Mouse (Mus musculus) gastrocnemius, postnatal 36 days (tissue): ENCODE data around the gene Ppm1l. TPM values are rescaled to one million over a fixed set of nuclear protein-coding genes. Genes with fewer than 3 reads are reported as not detected.
A peak's percentile ranks its signal among the peaks of the same experiment; 100 is the strongest.
"Not testable (repeated sequence)": the region's sequence is repeated elsewhere in the genome, so short reads cannot be mapped to it uniquely, and the experiment has no call there.

Experiments used
- DNase-seq, 2 experiments: peaks; one replicate each; pipeline ENCODE4 v3.0.0; 2022
- intact Hi-C: fragments of 180-260 bp; cut with DNase I; formaldehyde crosslinking; loops from one replicate; pipeline ENCODE4 v1.15.1; 2025
- total RNA-seq, 2 experiments: library from RNA; stranded (reverse); gene quantifications; 2 replicates each; pipeline ENCODE4 v1.2.3; 2021

The Ppm1l gene
- total RNA-seq, 2 experiments from 2014 or later: 71.0 to 77.5 TPM

DNA sequence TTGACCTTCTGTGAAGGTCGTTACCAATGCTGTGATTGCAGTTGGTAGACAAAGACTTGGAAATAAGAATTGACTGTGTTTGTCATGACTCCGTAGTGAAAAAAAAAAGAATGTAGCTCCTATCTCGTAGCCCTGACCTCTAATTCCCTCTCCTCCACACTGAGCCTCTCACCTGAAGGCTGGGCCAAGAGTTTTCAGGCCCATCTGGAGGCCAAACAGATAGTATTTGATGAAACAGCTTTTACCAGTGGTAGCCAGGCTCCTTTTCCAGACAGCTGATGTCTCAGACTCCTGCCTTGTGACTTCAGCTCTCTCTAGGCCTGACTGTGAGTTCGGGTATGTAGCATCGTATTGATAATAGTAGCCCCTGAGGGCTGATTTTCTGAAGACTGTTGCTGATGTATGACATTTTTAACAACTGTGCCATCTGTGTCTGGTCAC, 45.7 kb downstream of the Ppm1l start:
- DNase-seq: no peak
- intact Hi-C loops: loop anchor here (5.0 kb wide), 1 partner anchor 45 kb away; the partner anchor contains the start of gene Ppm1l

DNA sequence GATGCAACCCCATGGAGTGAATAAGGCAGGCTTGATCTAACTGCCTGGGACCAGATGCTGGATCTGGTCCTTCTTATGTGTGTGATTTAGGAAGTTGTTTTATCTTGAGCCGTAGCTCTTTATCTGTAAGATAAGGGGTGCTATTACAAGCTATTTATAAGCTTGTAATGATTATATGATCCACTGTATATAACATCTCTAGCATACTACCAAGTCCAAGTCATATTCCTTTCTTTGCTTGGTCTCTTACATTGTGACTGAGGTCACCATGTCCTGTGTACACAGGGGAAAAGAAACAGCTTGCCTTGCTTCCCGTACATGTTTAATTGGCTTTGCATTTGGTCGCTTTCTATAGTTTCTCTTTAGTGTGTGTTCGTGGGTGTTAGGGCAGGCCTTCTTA, 46.2 kb downstream of the Ppm1l start:
- intact Hi-C loops: loop anchor here (5.0 kb wide), 1 partner anchor 46 kb away; the partner anchor contains the start of gene Ppm1l
- DNase-seq: no peak

DNA sequence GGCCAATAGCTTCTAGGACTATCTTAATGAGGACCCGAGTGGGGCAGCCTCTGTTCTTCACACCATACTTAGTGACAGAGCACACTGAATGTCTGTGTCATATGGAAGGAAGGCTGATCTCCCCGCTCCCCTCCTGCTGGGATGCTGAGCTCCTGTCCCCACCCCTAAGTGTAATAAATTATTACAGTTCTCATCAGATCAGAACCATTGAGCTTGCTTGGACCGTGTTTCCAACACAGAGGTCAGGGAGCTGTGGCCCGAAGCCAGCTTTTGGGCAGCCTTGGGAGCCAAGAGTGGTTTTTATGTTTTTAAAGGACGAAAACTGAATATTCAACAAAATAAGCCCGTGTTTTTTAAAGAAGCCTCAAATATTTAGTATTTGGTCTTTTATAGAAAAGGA, 47.5 kb downstream of the Ppm1l start:
- DNase-seq: no peak
- intact Hi-C loops: loop anchor here (5.0 kb wide), 1 partner anchor 47 kb away; the partner anchor contains the start of gene Ppm1l

DNA sequence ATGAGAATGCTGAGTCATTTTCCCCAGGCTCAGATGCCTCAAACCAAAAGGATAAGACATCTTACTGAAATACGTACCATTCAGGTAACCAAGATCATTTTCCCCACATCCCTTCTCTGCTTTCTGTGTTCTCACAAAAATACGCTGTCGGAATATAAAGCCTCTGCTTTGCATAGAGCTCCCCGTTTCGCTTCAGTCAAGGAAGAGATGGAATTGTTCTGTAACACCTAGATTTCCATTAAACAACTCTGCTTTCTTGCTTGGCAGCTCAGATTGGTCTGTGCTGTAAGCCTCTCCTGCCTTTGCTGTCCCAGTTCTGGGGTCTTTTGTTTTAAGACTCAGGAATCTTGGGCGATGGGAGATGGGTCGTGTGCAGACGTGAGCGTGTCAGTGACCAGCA, 51.3 kb downstream of the Ppm1l start:
- intact Hi-C loops: no loop called here
- no peak for DNase-seq

DNA sequence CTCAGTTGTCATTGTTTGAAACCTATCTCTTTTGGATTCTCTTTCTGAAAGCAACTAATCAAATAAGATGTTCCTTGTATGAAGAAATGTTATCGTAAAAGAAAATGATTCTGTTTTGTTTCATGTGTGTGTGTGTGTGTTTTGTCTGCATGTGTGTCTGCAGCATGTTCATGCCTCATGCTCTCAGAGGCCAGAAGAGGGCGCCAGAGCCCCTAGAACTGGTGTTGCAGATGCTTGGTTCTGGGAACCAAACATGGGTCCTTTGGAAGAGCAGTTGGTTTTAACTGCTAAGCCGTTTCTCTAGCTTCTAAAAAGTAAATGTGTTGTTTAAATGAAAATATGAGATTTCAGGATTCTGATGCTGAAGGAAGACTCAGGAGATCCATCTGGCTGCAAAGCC, 56.1 kb downstream of the Ppm1l start:
- intact Hi-C loops: no loop called here
- DNase-seq: no peak

DNA sequence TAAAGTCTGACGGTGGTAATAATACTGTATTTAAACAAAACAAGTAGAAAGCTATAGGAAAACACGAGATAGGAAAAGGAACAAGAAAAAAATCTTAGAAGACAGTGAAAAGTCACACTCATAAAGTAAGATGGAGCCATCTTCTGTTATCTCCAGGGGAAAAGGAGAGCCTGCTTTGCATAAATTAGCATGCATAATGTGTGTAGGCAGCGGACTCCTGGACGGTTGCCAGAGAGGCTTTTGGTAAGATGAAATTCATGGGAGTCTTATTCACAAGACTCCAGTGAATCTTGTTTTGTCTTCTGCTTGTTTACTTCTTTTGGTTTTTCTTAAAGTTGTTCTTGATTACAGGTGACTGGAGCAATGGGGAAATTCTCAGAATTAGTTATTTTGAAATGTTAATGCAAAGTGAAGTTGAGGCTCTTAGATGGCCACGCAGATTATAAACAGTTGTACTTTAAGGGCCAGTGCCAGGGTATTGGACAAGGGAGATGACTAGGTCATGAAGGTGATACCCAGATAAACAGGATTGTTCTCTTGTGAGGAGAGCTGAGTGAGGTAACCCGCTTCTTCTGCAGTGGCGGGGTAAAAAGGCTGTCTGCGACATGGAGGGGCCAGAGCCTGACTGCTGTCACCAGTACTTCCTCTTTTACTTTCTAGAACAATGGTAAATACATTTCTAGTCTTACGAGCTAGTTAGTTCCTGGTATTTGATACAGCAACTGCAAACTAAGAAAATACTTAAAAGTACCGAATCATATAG, 57.1 kb downstream of the Ppm1l start:
- DNase-seq: no peak
- intact Hi-C loops: no loop called here

DNA sequence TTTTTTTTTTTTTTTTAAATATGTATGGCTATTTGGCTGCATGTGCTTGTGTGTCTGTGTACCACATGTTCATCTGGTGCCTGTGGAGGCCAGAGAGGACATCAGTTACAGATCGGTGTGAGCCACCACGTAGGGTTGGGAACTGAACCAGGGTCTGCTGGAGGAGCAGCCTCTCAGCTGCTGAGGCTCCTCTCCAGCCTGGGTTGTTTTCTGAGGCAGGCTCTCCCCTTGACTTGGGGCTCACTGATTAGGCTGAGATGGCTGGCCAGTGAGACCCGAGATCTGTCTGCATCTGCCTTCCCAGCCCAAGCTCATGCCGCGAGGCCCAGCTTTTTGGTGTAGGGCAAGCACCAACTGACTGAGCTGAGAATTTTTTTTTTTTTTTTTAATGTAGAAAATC, 57.9 kb downstream of the Ppm1l start:
- intact Hi-C loops: no loop called here
- DNase-seq: no peak

DNA sequence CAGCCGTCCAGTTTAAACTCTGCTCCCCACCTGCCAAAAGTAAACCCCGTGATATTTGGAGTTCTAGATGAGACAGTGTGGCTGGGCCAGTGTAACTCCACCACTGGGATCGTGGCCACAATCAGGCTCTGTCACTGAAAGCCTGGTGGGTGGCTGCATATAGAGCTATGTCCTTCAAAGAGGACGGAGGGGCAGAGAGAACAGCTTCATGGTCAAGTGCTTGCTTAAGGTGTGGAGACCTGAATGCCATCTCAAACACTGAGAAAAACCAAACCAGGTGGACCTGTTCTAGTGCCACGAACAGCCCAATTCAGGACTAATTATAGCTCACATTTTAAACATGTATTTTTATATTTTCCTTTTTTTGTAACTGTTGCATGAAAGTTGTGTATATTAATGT, 58.3 kb downstream of the Ppm1l start:
- intact Hi-C loops: no loop called here

DNA sequence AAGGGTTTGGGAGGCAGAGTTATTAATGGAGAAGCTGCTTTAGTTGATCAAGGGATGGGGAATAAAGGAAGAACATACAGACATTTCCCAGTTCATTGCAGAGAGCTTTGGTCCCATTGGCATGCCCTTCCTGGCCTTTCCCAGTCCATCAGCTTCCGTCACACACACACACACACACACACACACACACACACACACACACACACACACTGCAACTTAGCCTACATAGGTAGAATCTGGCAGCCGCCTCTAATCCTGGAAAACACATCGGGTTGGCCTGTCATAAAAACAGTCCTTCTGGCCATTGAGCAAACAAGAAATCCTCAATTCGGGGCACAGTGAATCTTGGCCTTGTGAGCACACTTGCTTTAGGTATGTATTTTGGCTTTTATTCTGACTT, 64.6 kb downstream of the Ppm1l start:
- intact Hi-C loops: no loop called here
- no peak for DNase-seq

More for the DNA sequence above, 58.3 kb downstream of the Ppm1l start:
- no peak for DNase-seq

DNA sequence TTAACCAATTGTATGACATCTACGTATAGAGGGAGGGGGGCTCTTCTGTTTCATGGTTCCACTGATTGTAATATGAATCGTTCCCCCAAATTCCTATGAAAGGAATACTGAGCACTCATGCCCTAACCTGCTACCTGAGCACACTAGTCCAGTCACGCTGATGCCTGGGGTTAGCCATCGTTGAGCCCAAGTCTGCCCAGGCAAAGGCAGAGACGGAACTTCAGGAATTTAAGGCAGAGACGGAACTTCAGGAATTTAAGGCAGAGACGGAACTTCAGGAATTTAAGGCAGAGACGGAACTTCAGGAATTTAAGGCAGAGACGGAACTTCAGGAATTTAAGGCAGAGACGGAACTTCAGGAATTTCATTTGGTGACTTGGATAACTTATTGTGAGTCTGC, 75.2 kb downstream of the Ppm1l start:
- intact Hi-C loops, DNase-seq: not testable (repeated sequence)

DNA sequence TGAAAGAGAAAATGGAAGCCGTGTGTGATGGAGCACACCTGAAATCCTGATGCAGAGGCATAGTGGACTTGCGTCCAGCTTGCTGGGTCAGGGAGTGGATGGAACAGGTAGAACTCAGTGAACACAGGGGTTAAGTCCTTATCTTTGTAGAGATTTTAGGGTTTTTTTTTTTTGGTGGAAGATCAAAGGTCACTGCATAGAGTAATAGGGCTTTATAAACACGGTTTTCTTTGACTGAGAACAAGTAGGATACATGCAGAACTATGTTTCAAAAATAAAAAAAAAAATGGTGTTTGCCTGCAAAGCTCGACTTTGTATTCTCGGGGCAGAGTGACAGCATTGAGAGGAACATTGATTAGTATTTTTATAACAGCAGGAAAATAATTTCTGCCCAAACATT, 75.6 kb downstream of the Ppm1l start:
- intact Hi-C loops: no loop called here
- DNase-seq: no peak

DNA sequence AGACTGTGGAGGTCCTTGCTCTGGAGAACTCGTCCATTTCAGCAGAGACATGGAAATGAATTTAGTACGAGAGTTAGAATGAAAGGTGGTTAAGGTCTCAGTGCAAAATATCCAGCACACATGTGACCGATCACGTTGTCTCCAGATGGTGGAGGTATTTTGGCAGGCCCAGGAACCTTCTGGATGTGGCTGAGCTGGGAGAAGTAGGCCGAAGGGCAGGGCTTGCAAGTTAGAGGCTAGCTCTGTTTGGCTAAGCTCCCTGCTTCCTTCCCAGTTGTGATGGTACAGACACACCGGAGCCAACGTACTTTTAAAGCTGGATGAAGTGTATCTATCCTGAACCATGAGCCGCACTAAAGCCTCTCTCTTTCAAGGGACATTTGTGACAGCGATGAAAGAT, 76.4 kb downstream of the Ppm1l start:
- DNase-seq: peak in 1 of 2 experiments; percentile 13
- intact Hi-C loops: no loop called here

DNA sequence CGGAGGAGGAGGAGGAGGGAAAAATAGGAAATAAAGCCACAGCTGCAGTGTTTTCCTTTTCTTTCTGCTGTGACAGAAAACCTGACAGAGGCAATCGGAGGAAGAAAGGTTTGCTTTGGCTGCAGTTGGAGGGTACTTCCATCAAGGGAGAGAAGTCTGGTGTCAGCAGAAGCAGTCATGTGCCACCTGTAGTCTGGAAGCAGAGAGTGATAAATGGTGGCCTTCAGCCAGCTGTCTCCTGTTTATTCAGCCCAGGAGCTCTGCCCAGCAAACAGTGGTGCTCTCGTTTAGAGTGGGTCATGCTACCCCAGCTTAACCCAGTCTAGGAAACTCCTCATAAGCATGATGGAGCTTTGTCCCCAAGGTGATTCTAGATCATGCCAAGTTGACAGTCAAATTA, 77.3 kb downstream of the Ppm1l start:
- no peak for DNase-seq
- intact Hi-C loops: no loop called here

DNA sequence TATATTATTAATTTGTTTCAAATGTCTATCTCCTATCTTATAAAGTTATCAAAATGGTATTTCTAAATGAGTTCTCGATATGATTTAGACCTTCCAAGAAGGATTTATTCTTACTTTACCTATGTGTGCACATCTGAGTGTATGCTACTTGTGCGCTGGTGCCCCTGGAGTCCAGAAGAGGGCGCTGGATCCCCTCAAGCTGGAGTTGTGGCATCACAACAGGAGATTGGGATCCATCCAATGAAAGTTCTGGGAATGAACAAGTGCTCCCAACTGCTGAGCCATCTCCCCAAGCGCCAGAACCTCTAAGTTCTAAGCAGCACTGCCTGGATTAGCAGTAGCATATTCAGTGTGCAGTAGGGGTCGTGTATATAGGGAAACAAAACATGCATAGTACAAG, 78.4 kb downstream of the Ppm1l start:
- no peak for DNase-seq
- intact Hi-C loops: no loop called here

DNA sequence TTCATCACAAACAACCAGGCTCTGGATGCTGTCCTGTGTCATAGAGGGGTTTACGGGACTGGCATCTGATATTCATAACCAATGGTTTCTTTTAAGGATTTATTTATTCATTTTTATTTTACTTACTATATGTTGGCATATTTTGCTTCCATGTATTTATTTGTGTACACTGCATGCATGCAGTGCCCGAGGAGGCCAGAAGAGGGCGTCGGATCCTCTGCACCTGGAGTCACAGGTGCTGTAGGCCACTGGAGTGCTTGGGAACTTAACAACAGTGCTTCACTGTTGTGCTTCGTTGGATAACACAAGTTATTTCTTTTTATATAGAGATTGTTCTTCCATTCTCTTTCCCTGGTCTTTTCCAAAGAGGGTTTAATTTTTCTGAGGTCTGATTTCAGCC, 81.1 kb downstream of the Ppm1l start:
- no peak for DNase-seq
- intact Hi-C loops: no loop called here

DNA sequence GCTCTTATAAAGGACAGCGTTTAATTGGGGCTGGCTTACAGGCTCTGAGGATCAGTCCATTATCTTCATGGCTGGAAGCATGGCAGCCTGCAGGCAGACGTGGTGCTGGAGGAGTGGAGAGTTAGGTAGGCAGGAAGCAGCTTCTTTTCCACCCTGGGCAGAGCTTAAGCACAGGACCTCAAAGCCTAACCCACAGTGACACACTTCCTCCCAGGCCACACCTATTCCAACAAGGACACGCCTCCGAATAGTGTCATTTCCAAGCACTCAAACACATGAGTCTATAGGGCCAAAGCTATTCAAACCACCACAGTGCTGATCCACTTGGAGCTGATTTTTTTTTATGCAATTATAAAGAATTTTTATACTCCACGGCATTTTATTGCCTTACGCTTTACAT, 82.7 kb downstream of the Ppm1l start:
- intact Hi-C loops: no loop called here

DNA sequence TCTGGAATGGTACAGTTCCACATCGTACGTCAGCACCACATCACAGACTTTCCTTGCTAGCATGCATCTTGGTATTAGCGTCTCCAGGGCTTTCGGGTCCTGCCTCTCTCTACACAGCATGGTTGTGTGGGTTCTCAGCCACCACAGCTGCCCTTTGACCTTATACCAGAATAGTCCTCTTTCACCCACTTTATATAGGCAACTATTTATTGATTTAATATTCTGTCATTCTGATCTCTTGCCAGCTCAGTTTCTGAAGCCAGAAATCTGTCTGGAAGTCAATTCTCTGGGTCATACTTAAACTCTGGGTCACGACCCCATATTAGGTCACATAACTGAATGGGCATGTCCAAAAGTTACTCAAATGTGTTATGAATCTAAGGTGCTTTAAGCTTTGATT, 86.5 kb downstream of the Ppm1l start:
- intact Hi-C loops: no loop called here
- no peak for DNase-seq

More for the DNA sequence above, 82.7 kb downstream of the Ppm1l start:
- no peak for DNase-seq

DNA sequence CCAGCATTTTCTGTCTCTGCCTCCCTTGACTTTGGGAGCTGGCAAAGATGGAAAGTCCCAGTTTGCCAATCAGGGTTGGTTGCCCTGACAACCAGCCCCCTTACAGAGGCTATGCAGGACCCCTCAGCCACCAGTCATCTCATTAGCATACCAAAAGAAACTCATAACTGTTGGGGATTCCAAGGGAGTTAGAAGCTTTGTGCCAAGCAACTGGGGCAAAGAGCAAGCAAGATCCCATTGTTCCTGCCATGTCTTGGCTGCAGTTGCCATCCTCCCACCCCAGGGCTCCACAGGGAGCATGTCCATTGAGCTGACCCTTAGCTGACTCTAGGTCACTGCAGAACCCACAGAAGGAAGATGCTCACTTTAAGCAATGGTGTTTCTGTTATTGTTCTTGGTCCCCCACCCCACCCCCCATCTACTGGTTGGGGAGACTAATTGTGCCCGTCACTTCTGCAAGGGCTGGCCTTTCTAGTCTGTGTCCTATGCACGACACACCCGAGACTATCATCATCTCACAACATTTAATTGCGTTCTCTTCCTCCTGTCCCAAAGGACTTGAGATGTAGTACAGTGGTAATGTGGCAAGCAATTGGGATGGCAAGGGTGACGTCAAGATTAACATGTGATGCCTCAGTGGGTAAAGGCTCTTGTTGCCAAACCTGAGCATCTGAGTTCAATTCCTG, 89.7 kb downstream of the Ppm1l start:
- no peak for DNase-seq
- intact Hi-C loops: loop anchor here (5.0 kb wide), 1 partner anchor 56 kb away; no protein-coding TSS in a partner anchor

DNA sequence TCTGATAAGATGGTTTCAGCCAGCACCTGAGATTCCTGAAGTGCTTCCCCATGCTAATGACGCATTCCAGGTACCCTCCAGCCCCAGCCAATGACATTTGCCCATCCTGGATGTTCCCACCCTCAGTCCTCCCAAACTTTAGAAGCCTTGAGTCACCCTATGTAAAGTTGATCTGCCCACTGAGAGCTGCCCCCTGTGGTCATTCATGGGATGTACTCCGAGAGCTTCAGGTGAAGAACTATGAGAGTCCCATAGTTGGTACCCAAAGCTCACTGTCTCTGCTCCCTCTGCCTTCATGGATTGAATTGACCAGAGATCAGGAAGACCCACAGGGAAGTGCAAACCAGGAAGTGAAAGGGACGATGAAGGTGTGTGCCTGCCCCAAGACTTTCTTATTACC, 91.4 kb downstream of the Ppm1l start:
- intact Hi-C loops: loop anchor here (5.0 kb wide), 1 partner anchor 54 kb away; no protein-coding TSS in a partner anchor
- DNase-seq: no peak

DNA sequence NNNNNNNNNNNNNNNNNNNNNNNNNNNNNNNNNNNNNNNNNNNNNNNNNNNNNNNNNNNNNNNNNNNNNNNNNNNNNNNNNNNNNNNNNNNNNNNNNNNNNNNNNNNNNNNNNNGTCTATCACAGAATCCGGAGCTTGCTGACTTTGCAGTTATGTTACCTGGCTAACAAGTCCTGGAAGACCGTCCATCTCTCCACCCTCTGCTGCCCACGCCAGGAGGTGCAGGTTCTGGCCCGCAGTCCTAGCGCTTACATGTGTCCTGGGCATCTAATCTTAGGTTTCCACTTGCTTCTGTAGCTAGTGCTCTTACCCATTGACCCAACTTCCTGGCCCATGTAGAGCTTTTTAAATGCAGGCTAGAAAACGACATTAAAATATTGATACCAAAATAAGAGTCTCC, 99.5 kb downstream of the Ppm1l start:
- no peak for DNase-seq
- intact Hi-C loops: no loop called here

DNA sequence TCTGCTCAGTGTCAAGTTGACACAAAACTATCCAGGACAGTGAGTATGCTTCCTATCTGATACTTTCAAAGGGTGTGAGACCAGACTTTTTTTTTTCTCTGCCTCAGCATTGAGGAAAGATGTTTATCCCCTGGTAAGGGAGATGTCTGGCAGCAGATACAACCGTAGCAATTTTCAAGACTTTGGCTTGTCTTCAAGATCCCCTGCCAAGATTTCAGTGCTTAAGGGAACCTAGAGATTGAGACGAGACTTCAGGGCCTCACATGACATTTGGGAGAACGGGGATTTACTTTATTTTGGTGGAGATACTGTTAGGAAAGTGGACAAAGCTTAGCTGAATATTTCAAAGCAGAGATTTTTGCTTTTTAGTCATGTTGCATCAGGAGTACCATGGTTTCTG, 106.1 kb downstream of the Ppm1l start:
- intact Hi-C loops: no loop called here
- no peak for DNase-seq

DNA sequence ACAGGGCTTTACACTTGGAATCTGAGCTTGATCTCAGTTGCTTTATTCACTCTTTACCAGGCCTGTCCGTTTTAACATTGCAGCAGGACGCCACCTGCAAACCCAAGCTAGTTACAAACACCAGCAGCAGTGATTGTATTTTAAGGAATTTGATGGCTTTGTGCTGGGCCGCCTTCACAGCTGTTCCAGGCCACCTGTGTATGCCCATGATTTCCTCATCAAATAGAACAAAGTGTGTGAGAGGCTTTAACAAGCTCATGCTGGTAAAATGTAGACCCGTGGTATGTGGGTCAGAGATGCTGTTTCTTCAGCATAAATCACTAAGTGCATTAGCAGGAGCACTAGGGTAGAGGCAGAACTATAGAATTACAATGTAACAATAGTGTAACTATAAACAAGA, 106.7 kb downstream of the Ppm1l start:
- no peak for DNase-seq
- intact Hi-C loops: no loop called here
